Mouse (Mus musculus) testis, adult 2 months (tissue): ENCODE results near the gene Rwdd4a.

Source experiments
- CTCF ChIP-seq: fragments of 200-500 bp; IDR thresholded peaks from 2 replicates; pipeline ENCODE4 v1.5.1; 2012; ENCODE audit warnings: low read depth, mild to moderate bottlenecking, inconsistent platforms, low read length, moderate library complexity; ENCODE audit not compliant: control insufficient read depth, insufficient read depth, insufficient replicate concordance
- POLR2A ChIP-seq: fragments of 200-500 bp; IDR thresholded peaks from 2 replicates; pipeline ENCODE4 v1.6.1; 2012; ENCODE audit warnings: low read depth, mild to moderate bottlenecking, inconsistent platforms, low read length, moderate library complexity; ENCODE audit not compliant: control insufficient read depth

- TF ChIP-seq POLR2A (no peak), CTCF (no peak)
Measured at GRCm38 (mm10) chr8:47510930-47511329, 22.5 kb upstream of the Rwdd4a start.
